Mouse (Mus musculus): ENCODE results near the gene Dnah6.

DNA sequence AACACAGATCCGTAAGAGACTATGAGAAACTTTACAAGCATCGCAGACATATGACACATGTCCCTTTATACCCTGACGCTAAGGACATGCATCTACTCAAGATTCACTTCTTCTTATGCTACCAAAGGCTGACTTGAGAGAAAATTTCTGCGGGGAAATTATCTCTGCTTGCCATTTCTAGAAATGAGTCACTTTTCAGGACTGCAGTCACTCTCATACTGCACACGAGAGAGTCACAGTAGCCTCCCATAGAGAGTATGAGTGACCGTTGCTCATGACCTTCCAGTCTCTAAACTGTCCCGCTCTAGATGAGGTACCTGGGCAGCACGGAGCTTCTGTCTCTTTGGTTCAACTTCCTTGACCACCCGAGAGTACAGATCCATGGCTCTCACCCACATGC lies 138.9 kb downstream of the Dnah6 start:
- no peak for TF ChIP-seq CTCF (IDR thresholded peaks at IDR 0.05; ENCODE audit: control insufficient read depth, insufficient read depth, low read length)
- TF ChIP-seq POLR2A (IDR thresholded peaks at IDR 0.05; ENCODE audit: borderline replicate concordance, control insufficient read depth, low read depth, low read length): no peak
